Mouse (Mus musculus) gonadal fat pad, adult 2 months (tissue): ENCODE measurements around the gene Gm3327. TPM values are rescaled to one million over a fixed set of nuclear protein-coding genes. Genes with fewer than 3 reads are reported as not detected.
"Not testable (repeated sequence)": the region's sequence is repeated elsewhere in the genome, so short reads cannot be mapped to it uniquely, and the experiment has no call there.

ENCODE experiments used
- DNase-seq: peaks from one replicate; pipeline ENCODE4 v3.0.0-alpha.2; 2012; ENCODE audit warnings: low read depth
- polyA plus RNA-seq: library from polyadenylated mRNA; depleted of rRNA; stranded (reverse); fragments of >200 nt; gene quantifications from 2 replicates; pipeline ENCODE4 v1.2.3, GENCODE M21; 2012; rRNA removed

Gm3327 gene
- polyA plus RNA-seq = not detected in 2 replicates

DNA sequence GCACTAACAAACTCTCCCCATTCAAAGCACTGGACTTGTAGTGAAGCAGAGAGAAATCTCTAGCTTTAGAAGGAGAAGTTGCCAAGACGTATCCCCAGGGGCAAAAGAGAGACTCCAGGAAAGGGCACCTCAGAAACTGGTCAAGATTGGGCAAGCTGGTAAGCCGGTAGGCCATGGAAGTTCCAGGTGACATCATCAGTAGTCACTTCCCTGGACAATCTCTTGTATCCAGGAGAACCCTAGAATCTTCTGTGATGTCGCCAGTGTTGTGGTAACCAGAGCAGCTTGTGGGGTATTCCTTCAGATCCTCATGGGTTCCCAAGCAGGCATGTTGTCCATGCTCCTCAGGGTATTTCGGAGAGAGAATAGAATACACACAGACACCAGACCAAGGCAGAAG, at the start of gene Gm3327:
Gene Gm3327 (plus strand): TSS at position 301 of the 400 bp plus-strand sequence.
- not testable (repeated sequence) for DNase-seq

DNA sequence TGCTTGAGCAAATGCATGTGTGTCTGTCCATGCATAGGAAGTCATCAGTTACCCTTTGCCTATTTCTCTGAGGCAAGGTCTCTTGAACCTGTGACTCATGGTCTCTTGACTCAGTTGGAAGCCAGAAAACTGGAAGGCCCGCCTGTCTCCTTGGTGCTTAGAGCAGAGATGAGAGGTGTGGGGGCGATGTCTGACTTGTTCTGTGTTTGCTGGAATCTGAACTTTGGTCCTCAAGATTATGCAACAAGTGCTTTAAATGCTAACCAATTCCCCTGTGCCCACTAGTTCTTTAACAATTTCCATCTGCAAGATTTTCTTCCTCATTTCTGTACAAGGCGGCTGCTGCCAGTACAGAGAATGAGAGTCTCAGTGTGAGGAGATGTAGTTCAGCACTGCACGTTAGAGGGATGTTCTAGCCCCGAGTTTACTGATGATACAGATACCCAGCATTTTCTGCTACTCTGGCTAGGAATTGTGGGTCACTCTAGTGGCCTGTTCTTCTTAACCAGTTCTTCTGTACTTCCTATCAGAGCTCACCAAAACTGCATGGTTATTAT, 45.8 kb upstream of the Gm3327 start:
- not testable (repeated sequence) for DNase-seq

DNA sequence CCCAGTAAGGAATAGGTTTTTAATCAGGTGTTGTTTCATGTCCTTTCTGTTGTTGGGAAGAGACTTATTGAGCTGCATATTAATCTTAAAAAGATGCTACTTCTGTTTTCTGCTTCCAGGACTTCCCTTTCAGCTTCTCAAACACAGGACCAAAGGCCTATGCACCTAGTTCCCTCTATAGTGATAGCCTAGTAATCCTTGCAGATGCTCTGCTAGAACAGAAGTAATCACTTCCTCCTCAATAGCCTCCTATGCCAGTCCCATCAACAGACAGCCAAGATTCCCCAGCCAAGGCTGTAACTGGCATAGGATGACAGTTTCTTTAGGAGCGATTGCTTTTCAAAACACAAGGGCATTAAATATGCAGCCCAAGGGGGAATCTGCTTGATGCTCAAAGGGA, 37.1 kb upstream of the Gm3327 start:
- DNase-seq = not testable (repeated sequence)

DNA sequence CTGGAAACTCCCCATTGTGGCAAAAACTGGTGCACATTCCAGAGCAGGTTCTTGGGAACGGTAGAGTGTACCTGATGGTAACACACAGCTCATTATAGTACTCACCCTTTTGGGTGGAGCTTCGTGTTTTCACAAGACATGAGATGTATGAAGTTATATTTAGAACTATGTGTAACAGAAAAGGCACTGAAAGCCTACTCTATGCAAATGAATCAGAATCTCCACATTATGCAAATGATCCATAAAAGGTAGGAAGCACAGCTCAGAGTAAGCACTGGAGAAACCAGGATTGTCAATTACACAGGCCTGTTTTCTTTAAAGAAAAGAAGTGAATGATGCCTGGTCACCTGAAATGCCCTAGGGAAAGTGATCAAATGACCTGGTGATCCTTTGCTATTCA, 36.1 kb upstream of the Gm3327 start:
- DNase-seq = not testable (repeated sequence)

DNA sequence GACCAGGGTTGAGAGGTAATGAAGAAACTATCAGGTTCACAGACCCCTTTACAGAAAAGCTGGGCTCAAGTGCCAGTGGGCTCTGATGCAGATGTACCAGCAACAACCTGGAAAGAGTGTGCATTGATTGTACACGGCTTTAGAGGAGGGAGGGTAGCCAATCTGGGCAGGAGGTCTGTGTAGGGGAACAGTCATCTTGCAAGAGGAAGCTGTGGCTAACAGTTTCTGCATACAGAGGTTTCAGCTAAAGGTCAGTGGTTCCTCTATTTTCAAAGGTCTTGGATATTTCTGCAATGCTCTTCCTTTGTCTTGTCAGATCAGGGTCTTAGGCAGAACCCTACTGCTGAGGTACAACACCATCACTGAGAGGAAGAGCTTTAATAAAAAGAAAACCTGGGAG, 32.1 kb upstream of the Gm3327 start:
- not testable (repeated sequence) for DNase-seq

DNA sequence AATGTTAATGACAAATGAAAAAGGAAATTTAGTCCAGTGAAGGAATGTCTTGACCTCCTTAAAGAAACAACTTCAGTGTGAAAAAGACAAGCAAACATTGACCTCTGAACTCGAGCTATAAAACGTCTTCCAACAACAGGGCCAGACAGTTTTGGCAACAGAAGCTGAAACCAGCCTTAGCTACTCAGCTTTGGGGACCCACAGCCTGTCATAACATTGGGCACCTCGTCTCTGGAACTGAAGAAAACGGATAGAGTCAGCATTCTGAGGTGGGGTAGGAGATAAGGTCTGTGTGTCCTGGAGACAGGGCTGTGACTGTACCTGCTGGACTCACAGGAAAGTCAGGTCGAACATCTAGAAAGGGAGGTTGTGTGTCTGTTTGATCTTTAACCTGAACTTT, 29.2 kb upstream of the Gm3327 start:
- not testable (repeated sequence) for DNase-seq

DNA sequence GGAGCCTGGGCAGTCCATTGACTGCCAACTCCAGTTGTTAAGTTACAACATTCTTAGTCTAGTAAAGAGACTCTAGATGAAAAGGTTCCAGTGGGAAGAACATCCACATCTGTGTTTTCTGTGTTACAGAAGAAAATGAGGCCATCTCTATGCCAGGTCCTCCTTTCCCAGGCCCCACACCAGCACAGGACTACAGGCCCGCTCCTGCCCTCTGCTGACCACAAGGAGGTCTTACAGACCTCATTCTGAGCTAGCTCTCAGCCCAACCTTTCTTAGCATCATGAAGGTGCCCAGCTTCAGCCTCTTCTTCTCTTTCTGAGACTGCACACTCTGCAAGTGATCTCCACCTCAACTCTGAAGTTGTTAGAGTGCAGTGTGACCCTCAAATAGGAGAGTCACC, 23.6 kb upstream of the Gm3327 start:
- not testable (repeated sequence) for DNase-seq

DNA sequence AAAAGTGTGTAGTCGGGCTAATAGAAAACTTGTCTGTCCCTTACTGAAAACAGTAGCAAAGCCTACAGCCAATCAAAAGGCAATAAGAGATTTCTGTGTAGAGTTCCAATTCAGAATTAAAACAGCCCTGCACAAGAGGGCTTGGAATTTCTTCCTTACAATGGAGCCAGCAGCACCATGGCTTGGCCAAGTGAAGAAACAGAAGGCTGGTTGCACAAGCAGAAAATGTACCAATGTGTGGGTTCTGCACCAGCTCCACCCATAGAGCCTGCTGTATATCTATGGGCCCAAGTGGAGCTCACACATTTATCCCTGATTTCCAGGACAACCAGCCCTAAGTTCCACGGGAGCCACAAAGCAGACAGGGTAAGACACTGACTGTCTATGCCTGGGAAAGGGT, 21.3 kb upstream of the Gm3327 start, which contains the start of gene Ear2:
Gene Ear2 (plus strand): TSS at position 301 of the 400 bp plus-strand sequence.
- DNase-seq = not testable (repeated sequence)

DNA sequence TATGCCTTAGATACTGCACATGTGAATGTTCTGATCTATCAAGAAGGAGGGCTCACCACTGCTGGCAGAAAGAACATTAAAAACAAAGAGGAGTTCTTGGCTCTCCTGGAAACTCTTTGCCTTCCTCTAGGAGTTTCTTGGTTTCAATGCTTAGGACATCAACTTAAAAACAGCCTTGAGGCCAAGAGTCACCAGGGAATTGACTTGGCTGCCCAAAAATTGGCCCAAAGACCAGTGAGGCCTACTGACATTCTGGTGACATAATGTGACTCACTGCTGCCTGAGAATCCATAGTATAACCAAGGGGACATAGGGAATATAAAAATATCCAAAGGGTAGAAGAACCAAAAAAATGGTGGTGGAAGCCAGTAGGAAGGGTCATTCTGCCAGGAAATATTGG, 12.7 kb upstream of the Gm3327 start:
- no peak for DNase-seq

Other genes starting within 250 kb of the Gm3327 start
- gene Ear1, start 248.3 kb upstream of the Gm3327 start, polyA plus RNA-seq = 0.63 TPM in 1 of 2 replicates, not detected in the other
- not detected in 2 replicates for gene Ear10, start 200.3 kb upstream of the Gm3327 start, polyA plus RNA-seq
- gene Gm8113, start 198.5 kb upstream of the Gm3327 start, polyA plus RNA-seq = 1.9 and 3.1 TPM in 2 replicates
- not detected in 2 replicates for gene Ang5, start 166.8 kb upstream of the Gm3327 start, polyA plus RNA-seq
- not detected in 2 replicates for gene Ang6, start 121.6 kb upstream of the Gm3327 start, polyA plus RNA-seq
- 22.1 and 38.0 TPM in 2 replicates for gene Ear2, start 21.2 kb upstream of the Gm3327 start, polyA plus RNA-seq
- not detected in 2 replicates for gene Gm8212, start 73.8 kb downstream of the Gm3327 start, polyA plus RNA-seq
- gene 4930503E14Rik, start 89.4 kb downstream of the Gm3327 start, polyA plus RNA-seq = not detected in 2 replicates
- not detected in 2 replicates for gene Gm8220, start 161.7 kb downstream of the Gm3327 start, polyA plus RNA-seq
- not detected in 2 replicates for gene Gm5930, start 214.7 kb downstream of the Gm3327 start, polyA plus RNA-seq
- gene Gm8229, start 241.5 kb downstream of the Gm3327 start, polyA plus RNA-seq = not detected in 2 replicates